Mouse (Mus musculus): Measurements from ENCODE around the gene Myo9b. TPM values are rescaled to one million over a fixed set of nuclear protein-coding genes. Genes with fewer than 3 reads are reported as not detected.
"Not testable (repeated sequence)": the region's sequence is repeated elsewhere in the genome, so short reads cannot be mapped to it uniquely, and the experiment has no call there.

The Myo9b gene
- polyA plus RNA-seq, 1 experiment from 2014 or later: 14.1 TPM

GRCm38 (mm10) chr8:71322939-71323338 is 50.4 kb downstream of the Myo9b start:
- Histone ChIP-seq H3K4me2 (no peak overlapping the region), H3K9me3 (ENCODE audit: control insufficient read depth, low read length) (no peaks in the 10 kb centered on the region), H3K36me3 (ENCODE audit: control insufficient read depth, insufficient read depth, low read length) (peaks cover 16% of the 10 kb centered on the region), H3K9ac (ENCODE audit: low read length) (no peak overlapping the region), H3K4me3 (ENCODE audit: low read depth, low read length) (no peak overlapping the region), H3K27ac (ENCODE audit: low read depth, low read length) (no peak overlapping the region), H3K4me1 (ENCODE audit: control insufficient read depth, insufficient read depth, low read length) (no peaks in the 10 kb centered on the region), H3K27me3 (ENCODE audit: control insufficient read depth, insufficient read depth, low read length) (no peaks in the 10 kb centered on the region)
- 91% methylated on average over 3 of the region's 3 CpGs for whole genome bisulfite sequencing
- DNase-seq (ENCODE audit: low spot score, missing footprints): no peak
- no peak for ATAC-seq (ENCODE audit: low FRiP score)

GRCm38 (mm10) chr8:71324848-71325247 is 52.3 kb downstream of the Myo9b start:
- ATAC-seq (ENCODE audit: low FRiP score) (no peak), DNase-seq (ENCODE audit: low spot score, missing footprints) (no peak)
- WGBS: 92% methylated on average over 1 of the region's 1 CpGs
- Histone ChIP-seq H3K36me3 (ENCODE audit: control insufficient read depth, insufficient read depth, low read length) (peaks cover 19% of the 10 kb centered on the region), H3K9me3 (ENCODE audit: control insufficient read depth, low read length) (no peaks in the 10 kb centered on the region), H3K4me2 (no peak overlapping the region), H3K27ac (ENCODE audit: low read depth, low read length) (no peak overlapping the region), H3K27me3 (ENCODE audit: control insufficient read depth, insufficient read depth, low read length) (no peaks in the 10 kb centered on the region), H3K4me3 (ENCODE audit: low read depth, low read length) (no peak overlapping the region), H3K9ac (ENCODE audit: low read length) (no peak overlapping the region), H3K4me1 (ENCODE audit: control insufficient read depth, insufficient read depth, low read length) (no peaks in the 10 kb centered on the region)

- H3K9ac ChIP-seq (ENCODE audit: low read length); H3K4me2 ChIP-seq; H3K36me3 ChIP-seq (ENCODE audit: control insufficient read depth, insufficient read depth, low read length); H3K4me3 ChIP-seq (ENCODE audit: low read depth, low read length); H3K27me3 ChIP-seq (ENCODE audit: control insufficient read depth, insufficient read depth, low read length); DNase-seq (ENCODE audit: low spot score, missing footprints); H3K9me3 ChIP-seq (ENCODE audit: control insufficient read depth, low read length); H3K4me1 ChIP-seq (ENCODE audit: control insufficient read depth, insufficient read depth, low read length); ATAC-seq (ENCODE audit: low FRiP score); H3K27ac ChIP-seq (ENCODE audit: low read depth, low read length): not testable (repeated sequence)
- WGBS: 96% methylated on average over 6 of the region's 6 CpGs
Observed at GRCm38 (mm10) chr8:71337834-71338233, 65.3 kb downstream of the Myo9b start.

- Histone ChIP-seq H3K9ac (ENCODE audit: low read length) (no peak overlapping the region), H3K4me1 (ENCODE audit: control insufficient read depth, insufficient read depth, low read length) (no peaks in the 10 kb centered on the region), H3K27me3 (ENCODE audit: control insufficient read depth, insufficient read depth, low read length) (no peaks in the 10 kb centered on the region), H3K4me3 (ENCODE audit: low read depth, low read length) (no peak overlapping the region), H3K9me3 (ENCODE audit: control insufficient read depth, low read length) (no peaks in the 10 kb centered on the region), H3K4me2 (no peak overlapping the region), H3K36me3 (ENCODE audit: control insufficient read depth, insufficient read depth, low read length) (peaks cover 4% of the 10 kb centered on the region; the same call in 1 of the 2 replicates), H3K27ac (ENCODE audit: low read depth, low read length) (no peak overlapping the region)
- DNase-seq (ENCODE audit: low spot score, missing footprints) (no peak), ATAC-seq (ENCODE audit: low FRiP score) (0 out of 2 replicates have a peak, but pooled peaks have one; percentile 35)
- WGBS: 72% methylated on average over 5 of the region's 5 CpGs
Observed at GRCm38 (mm10) chr8:71340625-71341024, 68.1 kb downstream of the Myo9b start.

GRCm38 (mm10) chr8:71346581-71346980 is 74.1 kb downstream of the Myo9b start:
- Histone ChIP-seq H3K9me3 (ENCODE audit: control insufficient read depth, low read length) (no peaks in the 10 kb centered on the region), H3K4me1 (ENCODE audit: control insufficient read depth, insufficient read depth, low read length) (no peaks in the 10 kb centered on the region), H3K4me3 (ENCODE audit: low read depth, low read length) (no peak overlapping the region), H3K36me3 (ENCODE audit: control insufficient read depth, insufficient read depth, low read length) (peaks cover 19% of the 10 kb centered on the region; the same call in 1 of the 2 replicates), H3K27ac (ENCODE audit: low read depth, low read length) (no peak overlapping the region), H3K27me3 (ENCODE audit: control insufficient read depth, insufficient read depth, low read length) (no peaks in the 10 kb centered on the region), H3K9ac (ENCODE audit: low read length) (no peak overlapping the region), H3K4me2 (no peak overlapping the region)
- DNase-seq (ENCODE audit: low spot score, missing footprints): no peak
- 77% methylated on average over 1 of the region's 1 CpGs for WGBS
- ATAC-seq (ENCODE audit: low FRiP score): no peak

GRCm38 (mm10) chr8:71351117-71351516 is 78.6 kb downstream of the Myo9b start:
- no peak overlapping the region for H3K9ac ChIP-seq (ENCODE audit: low read length)

GRCm38 (mm10) chr8:71351520-71351919 is 79.0 kb downstream of the Myo9b start:
- Histone ChIP-seq H3K9ac (ENCODE audit: low read length) (no peak overlapping the region), H3K4me3 (ENCODE audit: low read depth, low read length) (no peak overlapping the region), H3K9me3 (ENCODE audit: control insufficient read depth, low read length) (no peaks in the 10 kb centered on the region), H3K36me3 (ENCODE audit: control insufficient read depth, insufficient read depth, low read length) (peaks cover 37% of the 10 kb centered on the region), H3K4me2 (no peak overlapping the region), H3K4me1 (ENCODE audit: control insufficient read depth, insufficient read depth, low read length) (no peaks in the 10 kb centered on the region), H3K27me3 (ENCODE audit: control insufficient read depth, insufficient read depth, low read length) (no peaks in the 10 kb centered on the region), H3K27ac (ENCODE audit: low read depth, low read length) (no peak overlapping the region)
- ATAC-seq (ENCODE audit: low FRiP score): no peak
- DNase-seq (ENCODE audit: low spot score, missing footprints): no peak
- WGBS: 93% methylated on average over 1 of the region's 1 CpGs

More at GRCm38 (mm10) chr8:71351117-71351516, 78.6 kb downstream of the Myo9b start:
- H3K4me1 ChIP-seq (ENCODE audit: control insufficient read depth, insufficient read depth, low read length): no peaks in the 10 kb centered on the region
- H3K4me3 ChIP-seq (ENCODE audit: low read depth, low read length): no peak overlapping the region
- H3K27ac ChIP-seq (ENCODE audit: low read depth, low read length): no peak overlapping the region
- H3K36me3 ChIP-seq (ENCODE audit: control insufficient read depth, insufficient read depth, low read length): peaks cover 38% of the 10 kb centered on the region
- ATAC-seq (ENCODE audit: low FRiP score) (no peak), DNase-seq (ENCODE audit: low spot score, missing footprints) (no peak)
- no peak overlapping the region for H3K4me2 ChIP-seq
- H3K27me3 ChIP-seq (ENCODE audit: control insufficient read depth, insufficient read depth, low read length): no peaks in the 10 kb centered on the region
- WGBS: 82% methylated on average over 3 of the region's 3 CpGs
- no peaks in the 10 kb centered on the region for H3K9me3 ChIP-seq (ENCODE audit: control insufficient read depth, low read length)

- H3K9me3 ChIP-seq (ENCODE audit: control insufficient read depth, low read length): no peaks in the 10 kb centered on the region
- ATAC-seq (ENCODE audit: low FRiP score) (no peak), DNase-seq (ENCODE audit: low spot score, missing footprints) (no peak)
- no peak overlapping the region for H3K9ac ChIP-seq (ENCODE audit: low read length)
- H3K4me3 ChIP-seq (ENCODE audit: low read depth, low read length): no peak overlapping the region
- no peak overlapping the region for H3K4me2 ChIP-seq
- H3K27ac ChIP-seq (ENCODE audit: low read depth, low read length): no peak overlapping the region
- 86% methylated on average over 3 of the region's 3 CpGs for WGBS
- peaks cover 28% of the 10 kb centered on the region for H3K36me3 ChIP-seq (ENCODE audit: control insufficient read depth, insufficient read depth, low read length)
- H3K4me1 ChIP-seq (ENCODE audit: control insufficient read depth, insufficient read depth, low read length): no peaks in the 10 kb centered on the region
- no peaks in the 10 kb centered on the region for H3K27me3 ChIP-seq (ENCODE audit: control insufficient read depth, insufficient read depth, low read length)
Observed at GRCm38 (mm10) chr8:71358026-71358425, 85.5 kb downstream of the Myo9b start.

GRCm38 (mm10) chr8:71366771-71367528 is 94.4 kb downstream of the Myo9b start, which contains the start of gene Use1:
Gene Use1, plus strand, starts transcription at chr8:71366848.
- Histone ChIP-seq H3K4me1 (ENCODE audit: control insufficient read depth, insufficient read depth, low read length) (peaks cover 9% of the 10 kb centered on the region), H3K27me3 (ENCODE audit: control insufficient read depth, insufficient read depth, low read length) (no peaks in the 10 kb centered on the region), H3K9ac (ENCODE audit: low read length) (peak within 1 kb of the TSS; percentile 74), H3K36me3 (ENCODE audit: control insufficient read depth, insufficient read depth, low read length) (peaks cover 5% of the 10 kb centered on the region; the same call in 1 of the 2 replicates), H3K4me2 (peak within 1 kb of the TSS; percentile 67), H3K9me3 (ENCODE audit: control insufficient read depth, low read length) (no peaks in the 10 kb centered on the region), H3K27ac (ENCODE audit: low read depth, low read length) (peak within 1 kb of the TSS; percentile 75), H3K4me3 (ENCODE audit: low read depth, low read length) (peak within 1 kb of the TSS; percentile 62)
- WGBS: under 1% methylated on average over 56 of the region's 56 CpGs
- DNase-seq (ENCODE audit: low spot score, missing footprints) (peak; percentile 99), ATAC-seq (ENCODE audit: low FRiP score) (peak; percentile 76)
